Comparison of ENCODE assay signal across 12 mouse cellular contexts in genomic region chr2:68799993-68800740, GRCm38 (mm10).
A peak's percentile ranks its signal among the peaks of the same experiment; 100 is the strongest.
DNase-seq lines count a peak whose midpoint lies in the region; ATAC-seq lines count a peak whose summit lies in the region.
"Had no signal": no experiment of that assay in that cellular context is flagged by ENCODE, and none has a peak within 500 bp of the region (broad histone marks: within the 10 kb centered on the region; RNA-seq: fewer than 3 reads in every experiment).

No protein-coding gene starts in this region.

- no peak overlapping the region for H3K27ac ChIP-seq in midbrain, embryonic 14.5 days (replicated peaks; ENCODE audit: low read depth, low read length)

- H3K9me3 ChIP-seq in midbrain, embryonic 14.5 days (ENCODE audit: control insufficient read depth, low read length), result no peaks in the 10 kb centered on the region

- no peak overlapping the region for H3K9ac ChIP-seq in midbrain, embryonic 14.5 days (replicated peaks; ENCODE audit: low read length)

- no peaks in the 10 kb centered on the region for H3K36me3 ChIP-seq in midbrain, embryonic 14.5 days (ENCODE audit: control insufficient read depth, insufficient read depth, low read length)

- no peaks in the 10 kb centered on the region for H3K27me3 ChIP-seq in midbrain, embryonic 14.5 days (ENCODE audit: control insufficient read depth, insufficient read depth, low read length)

- intact Hi-C loops in heart, postnatal 36 days (cut with DNase I), result no loop called here

- ATAC-seq in midbrain, embryonic 14.5 days (ENCODE audit: low FRiP score, low TSS enrichment), result no peak
- ATAC-seq: CD4-positive, CD25-positive, alpha-beta regulatory T cell, adult 4 months had no signal

- no peak overlapping the region for H3K4me2 ChIP-seq in midbrain, embryonic 14.5 days (ENCODE audit: low read length)

- 0 out of 2 replicates have a peak, but pooled peaks cover 8% of the 10 kb centered on the region for H3K4me1 ChIP-seq in midbrain, embryonic 14.5 days (ENCODE audit: control insufficient read depth, insufficient read depth, low read length)

- H3K4me3 ChIP-seq in midbrain, embryonic 14.5 days (replicated peaks; ENCODE audit: low read depth, low read length), result no peak overlapping the region

- 70% methylated on average over 10 of the region's 10 CpGs for WGBS in midbrain, embryonic 14.5 days

- DNase-seq in heart, adult 11 months, result peak; percentile 80
- DNase-seq in heart, postnatal 36 days, result no peak
- peak; percentile 47 to 50 for DNase-seq in right cerebral cortex, postnatal 10 days (ENCODE audit: low spot score in 2 of 2)
- no peak for DNase-seq in right cerebral cortex, adult 2 months (ENCODE audit: low spot score in 2 of 2)
- peak; percentile 35 to 66 for DNase-seq in kidney, adult 8-10 months
- DNase-seq in midbrain, embryonic 14.5 days, result peak; percentile 61
- DNase-seq in spleen, adult 12 weeks (ENCODE audit: low spot score), result no peak
- DNase-seq in cerebellum, adult 18-20 months, result no peak
- DNase-seq: lung, postnatal 10 days; right cerebral cortex, postnatal 25 days; thymus, adult 2 months had no signal

Comparison
In these comparisons a context has a peak if more than half of its experiments do, and no peak if none do; other contexts are left out.
1. DNase-seq: peak in heart, adult 11 months (single experiment), right cerebral cortex, postnatal 10 days (2 of 2), kidney, adult 8-10 months (2 of 2) and midbrain, embryonic 14.5 days (single experiment); none in heart, postnatal 36 days (0 of 2), right cerebral cortex, adult 2 months (0 of 2), spleen, adult 12 weeks (single experiment) and cerebellum, adult 18-20 months (0 of 2).